Mouse (Mus musculus): ENCODE results near the gene Gbf1. TPM values are rescaled to one million over a fixed set of nuclear protein-coding genes. Genes with fewer than 3 reads are reported as not detected.

The Gbf1 gene
- total and polyA plus RNA-seq, 3 experiments, result 39.9 to 49.3 (median 40.0) TPM

DNA sequence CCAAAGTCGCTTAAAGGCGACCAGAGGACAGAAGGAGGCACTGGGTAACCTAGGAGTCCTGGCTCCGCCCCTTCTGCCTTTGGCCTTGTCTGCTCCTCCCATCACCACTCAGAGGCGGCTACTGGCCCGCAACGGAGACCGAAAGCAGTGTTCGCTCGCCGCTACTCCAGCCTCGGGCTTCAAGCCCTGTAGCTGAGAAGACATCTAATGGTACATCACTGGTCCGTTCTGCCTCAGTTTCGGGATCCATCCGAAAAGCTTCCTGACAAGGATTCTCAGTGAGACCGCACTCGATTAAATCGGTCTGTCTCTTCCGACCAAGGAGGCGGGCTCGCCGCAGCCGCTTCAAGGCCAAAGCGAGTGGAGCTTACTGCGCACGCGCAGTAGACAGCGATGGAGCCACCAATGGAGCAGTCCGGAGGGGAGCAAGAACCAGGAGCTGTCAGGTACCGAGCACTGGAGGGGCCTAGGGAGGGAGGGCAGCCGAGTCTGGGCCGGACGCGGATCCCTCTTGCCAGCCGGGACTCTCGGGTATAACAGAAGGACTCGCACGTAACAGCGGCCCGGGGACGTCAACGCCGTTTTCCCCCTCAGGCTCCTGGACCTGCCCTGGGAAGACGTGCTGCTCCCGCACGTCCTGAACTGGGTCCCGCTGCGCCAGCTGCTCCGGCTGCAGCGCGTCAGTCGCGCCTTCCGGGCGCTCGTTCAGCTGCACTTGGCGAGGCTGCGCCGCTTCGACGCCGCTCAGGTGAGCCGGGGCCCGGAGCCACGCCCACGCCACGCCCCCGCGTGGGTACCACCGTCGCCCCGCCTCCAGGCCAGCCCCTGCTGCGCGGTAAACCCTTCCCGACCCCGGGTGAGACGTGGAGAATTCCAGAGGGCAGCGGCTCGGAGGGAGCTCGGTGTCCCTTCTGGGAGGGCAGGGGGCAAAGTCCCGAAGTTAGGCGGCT lies 176.0 kb downstream of the Gbf1 start, which contains the start of gene Fbxl15:
Gene Fbxl15 (plus strand): TSS at position 104 of the 950 bp plus-strand sequence.
- WGBS, result under 1% methylated on average over 81 of the region's 81 CpGs
- H3K4me3 ChIP-seq, result peak within 1 kb of the TSS; percentile 69
- H3K79me2 ChIP-seq (replicated peaks; ENCODE audit: control insufficient read depth, insufficient read depth, low read length), result no peaks in the 10 kb centered on the region
- peaks cover 7% of the 10 kb centered on the region for H3K4me1 ChIP-seq (ENCODE audit: control insufficient read depth, insufficient read depth, low read length)
- no peaks in the 10 kb centered on the region for H3K27me3 ChIP-seq (ENCODE audit: control insufficient read depth, insufficient read depth, low read length)
- peak within 1 kb of the TSS; percentile 75 for H3K9ac ChIP-seq (ENCODE audit: low read depth, low read length)
- 0 out of 2 replicates have a peak, but pooled peaks have one; percentile 17 for TF ChIP-seq EP300 (IDR thresholded peaks at IDR 0.05; ENCODE audit: insufficient read depth, low read depth, low read length)
- peak; percentile 93 for TF ChIP-seq POLR2A (IDR thresholded peaks at IDR 0.05; ENCODE audit: insufficient read depth, low read depth, low read length)
- TF ChIP-seq CTCF (IDR thresholded peaks at IDR 0.05), result no peak
- H3K27ac ChIP-seq, result peak within 1 kb of the TSS; percentile 93
- no peaks in the 10 kb centered on the region for H3K36me3 ChIP-seq (ENCODE audit: control insufficient read depth, insufficient read depth, low read length)
- intact Hi-C loops (cut with DNase I), result loop anchor here (1.0 kb wide), 2 partner anchors 10 to 24 kb away; partner anchors contain the start of genes Cuedc2 and Nfkb2
- DNase-seq, result peak; percentile 93 to 96

- Histone ChIP-seq H3K27ac (peak overlapping the region; percentile 93), H3K36me3 (ENCODE audit: control insufficient read depth, insufficient read depth, low read length) (no peaks in the 10 kb centered on the region), H3K9ac (ENCODE audit: low read depth, low read length) (peak overlapping the region; percentile 75), H3K27me3 (ENCODE audit: control insufficient read depth, insufficient read depth, low read length) (no peaks in the 10 kb centered on the region), H3K4me3 (peak overlapping the region; percentile 69), H3K4me1 (ENCODE audit: control insufficient read depth, insufficient read depth, low read length) (peaks cover 7% of the 10 kb centered on the region), H3K79me2 (replicated peaks; ENCODE audit: control insufficient read depth, insufficient read depth, low read length) (no peaks in the 10 kb centered on the region)
- DNase-seq, result no peak
- TF ChIP-seq EP300 (IDR thresholded peaks at IDR 0.05; ENCODE audit: insufficient read depth, low read depth, low read length), result no peak
- no peak for TF ChIP-seq POLR2A (IDR thresholded peaks at IDR 0.05; ENCODE audit: insufficient read depth, low read depth, low read length)
- no peak for TF ChIP-seq CTCF (IDR thresholded peaks at IDR 0.05)
- 3% methylated on average over 54 of the region's 54 CpGs for WGBS
- intact Hi-C loops (cut with DNase I), result no loop called here
These were observed 176.8 kb downstream of the Gbf1 start for GRCm38 (mm10) chr19:46329031-46329641.

DNA sequence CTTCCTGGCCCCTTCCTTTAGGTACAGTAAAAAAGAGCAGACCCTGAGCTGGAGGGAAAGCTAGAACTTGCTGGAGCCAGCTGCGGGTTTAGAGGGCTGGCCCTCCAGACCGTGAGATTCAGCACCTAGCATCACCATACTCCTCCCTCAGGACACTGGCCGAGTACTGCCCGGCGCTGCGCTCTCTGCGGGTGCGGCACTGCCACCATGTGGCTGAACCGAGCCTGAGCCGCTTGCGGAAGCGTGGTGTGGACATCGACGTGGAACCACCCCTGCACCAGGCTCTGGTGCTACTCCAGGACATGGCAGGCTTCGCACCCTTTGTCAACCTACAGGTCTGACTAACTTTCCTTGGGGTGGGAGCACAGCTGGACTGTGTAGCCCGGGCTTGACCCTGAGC lies 177.6 kb downstream of the Gbf1 start:
- no peaks in the 10 kb centered on the region for H3K79me2 ChIP-seq (replicated peaks; ENCODE audit: control insufficient read depth, insufficient read depth, low read length)
- H3K9ac ChIP-seq (ENCODE audit: low read depth, low read length), result no peak overlapping the region
- H3K4me3 ChIP-seq, result no peak overlapping the region
- H3K4me1 ChIP-seq (ENCODE audit: control insufficient read depth, insufficient read depth, low read length), result peaks cover 7% of the 10 kb centered on the region
- no peak overlapping the region for H3K27ac ChIP-seq
- no peaks in the 10 kb centered on the region for H3K27me3 ChIP-seq (ENCODE audit: control insufficient read depth, insufficient read depth, low read length)
- WGBS, result 5% methylated on average over 16 of the region's 16 CpGs
- H3K36me3 ChIP-seq (ENCODE audit: control insufficient read depth, insufficient read depth, low read length), result no peaks in the 10 kb centered on the region
- peak; percentile 86 to 87 for DNase-seq
- TF ChIP-seq EP300 (IDR thresholded peaks at IDR 0.05; ENCODE audit: insufficient read depth, low read depth, low read length) (peak; percentile 70; the same call in 1 of the 2 replicates), POLR2A (IDR thresholded peaks at IDR 0.05; ENCODE audit: insufficient read depth, low read depth, low read length) (no peak), CTCF (IDR thresholded peaks at IDR 0.05) (peak; percentile 95)
- intact Hi-C loops (cut with DNase I), result no loop called here

DNA sequence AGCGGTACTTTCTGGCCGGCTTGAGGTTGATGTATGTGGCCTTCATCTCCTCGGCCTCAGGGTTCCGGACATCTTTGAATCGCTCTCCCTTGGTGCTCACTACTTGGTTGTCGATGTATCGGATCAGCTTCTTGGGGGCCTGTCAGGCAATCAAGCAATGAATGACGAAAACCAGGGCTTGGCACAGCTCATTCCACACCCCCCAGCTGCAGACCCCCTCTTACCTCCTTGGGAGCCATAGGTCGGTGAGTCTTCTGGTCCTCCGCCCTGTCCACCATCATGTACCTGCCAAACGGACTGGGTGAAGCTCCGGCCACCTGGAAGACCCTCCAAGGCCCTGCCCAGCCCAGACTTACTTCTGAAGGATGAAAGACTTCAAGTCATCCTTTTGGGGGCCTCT lies 178.4 kb downstream of the Gbf1 start:
- TF ChIP-seq CTCF (IDR thresholded peaks at IDR 0.05) (no peak), EP300 (IDR thresholded peaks at IDR 0.05; ENCODE audit: insufficient read depth, low read depth, low read length) (no peak)
- no peak overlapping the region for H3K27ac ChIP-seq
- no peaks in the 10 kb centered on the region for H3K79me2 ChIP-seq (replicated peaks; ENCODE audit: control insufficient read depth, insufficient read depth, low read length)
- no peak overlapping the region for H3K4me3 ChIP-seq
- H3K36me3 ChIP-seq (ENCODE audit: control insufficient read depth, insufficient read depth, low read length), result no peaks in the 10 kb centered on the region
- no peak overlapping the region for H3K9ac ChIP-seq (ENCODE audit: low read depth, low read length)
- intact Hi-C loops (cut with DNase I), result no loop called here
- WGBS, result 92% methylated on average over 12 of the region's 12 CpGs
- H3K4me1 ChIP-seq (ENCODE audit: control insufficient read depth, insufficient read depth, low read length), result peaks cover 7% of the 10 kb centered on the region
- H3K27me3 ChIP-seq (ENCODE audit: control insufficient read depth, insufficient read depth, low read length), result no peaks in the 10 kb centered on the region
- DNase-seq, result no peak

- H3K79me2 ChIP-seq (replicated peaks; ENCODE audit: control insufficient read depth, insufficient read depth, low read length), result no peaks in the 10 kb centered on the region
- H3K4me1 ChIP-seq (ENCODE audit: control insufficient read depth, insufficient read depth, low read length), result peaks cover 7% of the 10 kb centered on the region
- 90% methylated on average over 14 of the region's 14 CpGs for WGBS
- H3K4me3 ChIP-seq, result no peak overlapping the region
- DNase-seq, result no peak
- TF ChIP-seq CTCF (IDR thresholded peaks at IDR 0.05), result no peak
- no peak for TF ChIP-seq EP300 (IDR thresholded peaks at IDR 0.05; ENCODE audit: insufficient read depth, low read depth, low read length)
- TF ChIP-seq POLR2A (IDR thresholded peaks at IDR 0.05; ENCODE audit: insufficient read depth, low read depth, low read length), result no peak
- H3K36me3 ChIP-seq (ENCODE audit: control insufficient read depth, insufficient read depth, low read length), result no peaks in the 10 kb centered on the region
- H3K9ac ChIP-seq (ENCODE audit: low read depth, low read length), result no peak overlapping the region
- no peaks in the 10 kb centered on the region for H3K27me3 ChIP-seq (ENCODE audit: control insufficient read depth, insufficient read depth, low read length)
- no peak overlapping the region for H3K27ac ChIP-seq
- intact Hi-C loops (cut with DNase I), result no loop called here
These were observed 179.0 kb downstream of the Gbf1 start for GRCm38 (mm10) chr19:46331326-46331725.
